Mouse (Mus musculus) splenic B cell, adult 2 months (primary cell): ENCODE results near the gene Rgs14.

Source experiments
- DNase-seq: peaks from one replicate; pipeline ENCODE4 v3.0.0-alpha.2; 2011; ENCODE audit warnings: low read depth, low spot score
- H3K27me3 ChIP-seq: 2 replicates; pipeline ENCODE4 v1.6.1; 2012; ENCODE audit warnings: mild to moderate bottlenecking, low read length, moderate library complexity, mixed read lengths; ENCODE audit not compliant: control insufficient read depth, poor library complexity, insufficient read depth, severe bottlenecking
- H3K36me3 ChIP-seq: 2 replicates; pipeline ENCODE4 v1.6.1; 2012; ENCODE audit warnings: mild to moderate bottlenecking, low read length, moderate library complexity, mixed read lengths; ENCODE audit not compliant: control insufficient read depth, poor library complexity, insufficient read depth, severe bottlenecking

Gene Rgs14

GRCm38 (mm10) chr13:55369531-55370114 is at the start of gene Rgs14:
Gene Rgs14 (plus strand): TSS chr13:55369732.
- H3K36me3 ChIP-seq, result no peaks in the 10 kb centered on the region
- peak; percentile 88 for DNase-seq
- no peaks in the 10 kb centered on the region for H3K27me3 ChIP-seq

GRCm38 (mm10) chr13:55319931-55320533 is 49.5 kb upstream of the Rgs14 start, which contains the start of gene Prelid1:
Gene Prelid1 (plus strand): TSS chr13:55320500.
- Histone ChIP-seq H3K27me3 (no peaks in the 10 kb centered on the region), H3K36me3 (no peaks in the 10 kb centered on the region; the same call in 1 of the 2 replicates)
- no peak for DNase-seq

- Histone ChIP-seq H3K27me3 (no peaks in the 10 kb centered on the region), H3K36me3 (peaks cover 6% of the 10 kb centered on the region)
- peak; percentile 88 for DNase-seq
Observed at GRCm38 (mm10) chr13:55321434-55322129, 48.0 kb upstream of the Rgs14 start, which contains the start of gene Rab24. Gene Rab24 (minus strand): TSS chr13:55321946.

GRCm38 (mm10) chr13:55322130-55322825 is 47.3 kb upstream of the Rgs14 start:
- Histone ChIP-seq H3K27me3 (no peaks in the 10 kb centered on the region), H3K36me3 (peaks cover 6% of the 10 kb centered on the region)
- DNase-seq, result peak; percentile 53

GRCm38 (mm10) chr13:55325596-55325995 is 43.9 kb upstream of the Rgs14 start:
- Histone ChIP-seq H3K36me3 (peaks cover 6% of the 10 kb centered on the region; the same call in 1 of the 2 replicates), H3K27me3 (no peaks in the 10 kb centered on the region)
- DNase-seq, result no peak

GRCm38 (mm10) chr13:55327169-55327568 is 42.4 kb upstream of the Rgs14 start:
- no peaks in the 10 kb centered on the region for H3K27me3 ChIP-seq

GRCm38 (mm10) chr13:55327633-55328032 is 41.9 kb upstream of the Rgs14 start:
- Histone ChIP-seq H3K27me3 (no peaks in the 10 kb centered on the region), H3K36me3 (peaks cover 6% of the 10 kb centered on the region; the same call in 1 of the 2 replicates)
- peak; percentile 94 for DNase-seq

More at GRCm38 (mm10) chr13:55327169-55327568, 42.4 kb upstream of the Rgs14 start:
- H3K36me3 ChIP-seq, result peaks cover 6% of the 10 kb centered on the region; the same call in 1 of the 2 replicates
- DNase-seq, result no peak

GRCm38 (mm10) chr13:55328171-55328570 is 41.4 kb upstream of the Rgs14 start:
- H3K36me3 ChIP-seq, result peaks cover 6% of the 10 kb centered on the region; the same call in 1 of the 2 replicates
- no peaks in the 10 kb centered on the region for H3K27me3 ChIP-seq
- DNase-seq, result no peak

GRCm38 (mm10) chr13:55328641-55329040 is 40.9 kb upstream of the Rgs14 start:
- peaks cover 6% of the 10 kb centered on the region; the same call in 1 of the 2 replicates for H3K36me3 ChIP-seq
- no peaks in the 10 kb centered on the region for H3K27me3 ChIP-seq
- no peak for DNase-seq

- Histone ChIP-seq H3K36me3 (peaks cover 6% of the 10 kb centered on the region; the same call in 1 of the 2 replicates), H3K27me3 (no peaks in the 10 kb centered on the region)
- DNase-seq, result peak; percentile 50
Observed at GRCm38 (mm10) chr13:55329109-55329682, 40.3 kb upstream of the Rgs14 start.

- peak; percentile 84 for DNase-seq
- peaks cover 6% of the 10 kb centered on the region; the same call in 1 of the 2 replicates for H3K36me3 ChIP-seq
- no peaks in the 10 kb centered on the region for H3K27me3 ChIP-seq
Observed at GRCm38 (mm10) chr13:55329683-55330566, 39.6 kb upstream of the Rgs14 start, which contains the start of gene Mxd3. Gene Mxd3 (minus strand): TSS chr13:55329823.

- H3K36me3 ChIP-seq, result peaks cover 3% of the 10 kb centered on the region; the same call in 1 of the 2 replicates
- no peaks in the 10 kb centered on the region for H3K27me3 ChIP-seq
- DNase-seq, result no peak
Observed at GRCm38 (mm10) chr13:55330567-55331400, 38.7 kb upstream of the Rgs14 start.

GRCm38 (mm10) chr13:55332331-55332730 is 37.2 kb upstream of the Rgs14 start:
- Histone ChIP-seq H3K27me3 (no peaks in the 10 kb centered on the region), H3K36me3 (no peaks in the 10 kb centered on the region)
- DNase-seq, result no peak
